In genomic region chr1:134658841-134659240, GRCm38 (mm10) we compare ENCODE assay signal across 20 mouse cellular contexts. TPM values are rescaled to one million over a fixed set of nuclear protein-coding genes. Genes with fewer than 3 reads are reported as not detected.
"Had no signal": no experiment of that assay in that cellular context is flagged by ENCODE, and none has a peak within 500 bp of the region (broad histone marks: within the 10 kb centered on the region; RNA-seq: fewer than 3 reads in every experiment).

No protein-coding gene starts in this region.

- H3K27me3 ChIP-seq: neural tube, embryonic 15.5 days; stomach, embryonic 15.5 days had no signal

- H3K4me3 ChIP-seq: midbrain, embryonic 12.5 days; myocyte; neural tube, embryonic 13.5 days; neural tube, embryonic 15.5 days; stomach, embryonic 15.5 days had no signal

- DNase-seq: lung, adult 18-20 months; lung, embryonic 14.5 days; lung, postnatal 10 days; lung, postnatal 4 days; midbrain, embryonic 14.5 days; retina, postnatal 1 day; right cerebral cortex, adult 18-20 months; right cerebral cortex, postnatal 25 days; right cerebral cortex, postnatal 4 days; spleen, adult 18-20 months; thymus, adult 2 months; thymus, postnatal 36 days had no signal

- ATAC-seq: midbrain, embryonic 16.5 days had no signal

- H3K9me3 ChIP-seq: midbrain, embryonic 12.5 days; neural tube, embryonic 13.5 days; neural tube, embryonic 15.5 days; stomach, embryonic 15.5 days had no signal

- H3K36me3 ChIP-seq: midbrain, embryonic 12.5 days; neural tube, embryonic 13.5 days; neural tube, embryonic 15.5 days; stomach, embryonic 15.5 days had no signal

- H3K4me2 ChIP-seq: lung, embryonic 14.5 days; midbrain, embryonic 12.5 days; neural tube, embryonic 13.5 days; neural tube, embryonic 15.5 days; stomach, embryonic 15.5 days had no signal

- H3K27ac ChIP-seq: liver, embryonic 14.5 days; midbrain, embryonic 12.5 days; neural tube, embryonic 13.5 days; neural tube, embryonic 15.5 days; stomach, embryonic 15.5 days had no signal

- H3K9ac ChIP-seq: liver, embryonic 14.5 days; lung, embryonic 14.5 days; midbrain, embryonic 12.5 days; neural tube, embryonic 13.5 days; neural tube, embryonic 15.5 days; stomach, embryonic 15.5 days had no signal

RNA-seq across cellular contexts. Expression of gene Syt2, which starts 12.4 kb away (rescaled TPM):
- total RNA-seq: megakaryocyte, adult 5-6 weeks had no signal
